Mouse (Mus musculus) neural tube, embryonic 10.5 days (tissue): Measurements from ENCODE around the gene Palld.

Experiments
- DNase-seq: peaks from one replicate; pipeline ENCODE4 v3.0.0-alpha.2; 2017; ENCODE audit warnings: low spot score; ENCODE audit errors: extremely low spot score

Palld gene

DNA sequence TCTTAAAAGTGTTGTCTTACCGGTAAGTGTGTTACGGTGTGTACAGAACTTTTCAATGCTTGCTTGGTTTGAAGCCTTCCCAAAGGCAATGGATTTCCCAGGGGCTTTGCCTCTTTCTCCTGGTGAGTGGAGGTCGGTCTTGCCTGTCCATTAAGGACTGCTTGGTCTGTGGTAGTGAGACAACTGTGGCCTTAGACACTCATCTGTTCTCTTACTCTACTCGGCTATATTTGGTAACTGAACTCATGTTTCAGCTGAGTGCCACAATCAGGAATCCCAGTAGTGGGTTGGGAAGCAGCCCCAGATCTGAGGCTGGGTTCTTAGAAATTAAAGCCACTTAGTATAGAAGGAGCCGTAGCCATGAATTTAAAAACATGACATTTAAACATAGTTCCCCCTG lies at the start of gene Palld:
TSS of gene Palld (minus strand) at position 170 of the 400 bp plus-strand sequence.
- no peak for DNase-seq

- DNase-seq = no peak
Measured at GRCm38 (mm10) chr8:61937576-61937975, 35.1 kb upstream of the Palld start.

GRCm38 (mm10) chr8:61933243-61933642 lies 30.8 kb upstream of the Palld start:
- no peak for DNase-seq

DNA sequence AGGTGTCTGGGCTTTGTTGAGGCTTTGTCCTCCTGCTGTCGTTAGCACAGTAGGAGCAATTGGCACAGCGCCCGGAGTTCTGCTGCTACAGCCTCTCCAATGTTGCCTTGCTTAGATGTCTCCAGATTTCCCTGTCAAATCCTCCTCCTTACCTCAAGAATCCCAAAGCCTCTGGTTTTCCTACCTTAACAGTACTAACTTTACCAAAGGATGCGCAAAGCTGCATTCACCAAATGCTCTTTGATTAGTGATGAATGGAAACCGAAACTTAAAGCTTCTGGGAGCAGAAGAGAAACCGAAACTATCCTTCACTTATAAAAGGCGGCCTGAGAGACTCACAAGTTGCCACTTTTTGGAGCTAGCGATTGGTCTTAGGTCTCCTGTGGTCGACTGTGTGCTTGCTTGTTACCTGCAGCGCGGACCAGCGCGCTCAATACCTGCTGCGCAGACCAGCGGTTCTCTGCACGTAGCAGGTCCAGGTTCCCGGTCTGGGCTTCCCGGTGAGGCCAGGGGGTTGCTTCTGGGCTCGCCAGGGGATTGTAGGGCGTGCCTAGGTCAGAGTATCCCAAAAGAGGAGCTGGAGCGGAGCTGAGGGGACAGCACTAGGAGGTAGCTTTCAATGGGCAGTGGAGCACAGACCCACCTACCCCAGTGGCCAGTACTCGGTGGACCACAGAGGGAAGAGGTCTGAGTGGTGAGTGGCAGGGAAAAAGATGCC lies 25.4 kb upstream of the Palld start, which contains the start of gene Ddx60:
TSS of gene Ddx60 (plus strand) at position 311 of the 718 bp plus-strand sequence.
- DNase-seq = peak; percentile 24

GRCm38 (mm10) chr8:61924518-61924917 lies 22.0 kb upstream of the Palld start:
- no peak for DNase-seq

- no peak for DNase-seq
Measured at GRCm38 (mm10) chr8:61921454-61922054, 19.1 kb upstream of the Palld start.

DNA sequence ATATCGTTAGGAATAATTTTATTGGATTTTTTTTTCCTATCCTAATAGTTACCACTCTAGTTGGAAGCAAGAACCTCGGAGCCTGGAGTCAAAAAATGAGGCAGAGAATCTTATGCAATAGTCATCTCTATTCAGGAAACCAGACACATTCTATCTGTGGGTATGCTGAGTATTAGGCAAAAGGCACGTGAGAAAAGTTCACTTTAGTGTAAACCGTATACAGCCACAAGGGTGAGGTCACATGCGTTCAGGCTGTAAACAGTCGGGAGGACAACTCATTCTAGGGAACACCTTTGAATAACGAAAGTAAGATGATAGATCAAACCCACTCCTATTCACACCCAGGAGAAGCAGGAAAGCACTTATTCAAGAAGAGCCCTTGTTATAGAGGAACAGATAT lies 17.9 kb upstream of the Palld start:
- no peak for DNase-seq

DNA sequence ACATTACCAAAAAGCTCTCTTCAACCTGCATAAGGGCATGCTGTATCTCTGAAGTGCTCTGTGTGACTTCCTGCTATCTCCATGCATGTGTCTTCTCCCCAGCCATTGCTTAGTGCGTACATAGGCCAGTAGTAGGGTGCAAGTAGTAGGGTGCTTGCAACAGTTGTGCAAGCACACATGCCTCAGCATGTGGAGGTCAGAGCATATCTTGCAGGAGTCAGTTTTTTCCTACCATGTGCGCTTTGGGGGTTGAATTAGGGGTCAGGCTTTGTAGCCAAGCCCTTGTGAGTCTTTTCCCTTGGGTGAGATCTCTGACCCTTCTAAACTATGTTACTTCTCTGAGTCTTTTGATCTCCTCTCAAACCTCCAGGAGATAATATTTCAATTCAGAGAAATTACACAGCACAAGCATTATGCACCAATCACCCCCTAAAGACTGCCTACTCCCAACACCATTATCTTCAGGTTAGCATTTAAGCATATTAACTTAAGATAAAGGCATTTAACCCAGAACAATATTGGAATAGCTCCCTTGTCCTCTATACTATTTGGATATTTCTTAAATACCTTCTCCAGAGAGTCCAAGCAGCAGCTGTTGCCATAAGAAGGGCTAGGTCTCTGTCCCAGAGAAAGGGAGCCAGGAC lies 16.8 kb upstream of the Palld start:
- no peak for DNase-seq

GRCm38 (mm10) chr8:61917287-61917686 lies 14.8 kb upstream of the Palld start:
- no peak for DNase-seq

- DNase-seq = no peak
Measured at GRCm38 (mm10) chr8:61913957-61914356, 11.5 kb upstream of the Palld start.

- no peak for DNase-seq
Measured at GRCm38 (mm10) chr8:61912817-61913216, 10.3 kb upstream of the Palld start.

DNA sequence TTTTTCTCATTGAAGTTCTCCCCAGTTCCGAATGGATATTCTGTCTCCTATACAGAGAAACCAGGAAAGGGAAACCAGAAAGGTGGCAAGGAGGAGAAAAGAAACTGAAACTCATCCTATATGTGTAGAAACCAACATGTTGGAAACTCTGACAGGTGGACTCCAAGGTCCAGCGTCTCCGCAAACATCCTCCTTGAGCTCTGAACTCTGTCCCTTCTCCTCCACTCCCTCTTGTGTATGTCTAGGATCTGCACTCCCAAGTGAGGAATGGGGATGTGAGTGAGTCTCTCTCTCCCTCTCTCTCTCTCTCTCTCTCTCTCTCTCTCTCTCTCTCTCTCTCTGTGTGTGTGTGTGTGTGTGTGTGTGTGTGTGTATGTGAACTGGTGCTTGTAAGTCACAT lies 6.8 kb upstream of the Palld start:
- no peak for DNase-seq

DNA sequence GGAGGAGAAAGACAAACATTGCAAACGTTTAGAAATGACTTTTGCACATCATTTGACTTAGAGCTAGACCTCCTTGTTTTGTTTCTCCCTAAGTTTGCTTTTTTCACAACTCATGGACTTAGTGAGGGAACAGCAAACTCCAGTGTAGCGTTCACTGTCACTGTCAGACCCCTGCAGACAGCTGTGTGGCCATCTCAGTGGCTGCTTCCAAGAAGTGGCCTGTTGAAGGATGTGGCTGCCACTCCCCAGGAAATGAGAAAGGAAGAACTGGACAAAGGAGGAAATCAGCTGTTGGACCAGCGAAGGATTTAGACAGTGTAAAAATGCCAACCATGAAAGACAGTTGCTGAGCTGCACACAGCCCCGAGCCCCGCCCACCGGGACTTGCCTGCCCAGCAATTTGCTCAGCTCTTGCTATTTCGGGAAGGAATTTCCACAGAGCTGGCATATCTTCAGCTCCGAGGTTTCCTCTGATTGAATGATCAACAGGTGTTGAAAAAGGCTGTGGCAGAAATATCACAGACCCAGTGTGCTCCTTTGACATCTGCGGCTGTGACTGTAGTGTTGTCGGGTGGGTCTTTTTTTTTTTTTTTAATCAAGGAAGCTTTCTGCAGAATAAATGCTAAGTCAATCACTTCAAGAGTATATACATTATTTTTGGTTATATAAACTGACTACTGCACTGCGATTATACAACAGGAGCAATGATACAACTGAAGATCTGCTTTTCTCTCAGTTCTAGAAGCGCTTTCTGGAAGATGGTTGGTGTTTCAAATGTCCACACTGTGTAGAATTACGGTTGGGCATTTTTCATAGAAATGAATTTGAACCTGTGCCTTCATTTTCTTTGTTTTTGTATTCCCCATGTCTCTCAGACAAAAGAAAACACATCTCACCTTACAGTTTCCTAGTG lies 6.1 kb upstream of the Palld start:
- no peak for DNase-seq

- no peak for DNase-seq
Measured at GRCm38 (mm10) chr8:61901028-61901717, 1.3 kb downstream of the Palld start.

DNA sequence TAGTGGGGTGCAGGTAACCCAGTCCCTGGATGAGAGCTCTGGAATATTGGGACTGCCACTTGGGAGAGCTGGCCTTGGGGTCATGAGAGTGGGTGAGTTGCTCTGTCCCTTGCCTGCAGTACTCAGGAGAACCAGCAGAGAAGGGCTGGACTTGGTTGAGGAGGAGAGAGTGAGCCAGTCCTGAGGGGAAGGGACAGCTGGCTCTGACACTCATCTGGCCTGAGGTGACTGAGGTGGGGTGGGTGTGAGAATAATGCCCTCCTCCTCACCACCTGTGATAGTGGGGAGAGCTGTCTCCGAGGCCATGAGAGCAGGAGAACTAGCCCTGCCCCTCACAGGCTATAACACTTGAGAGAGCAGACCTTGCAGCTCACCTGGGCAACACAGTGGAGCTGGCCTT lies 5.1 kb downstream of the Palld start:
- no peak for DNase-seq

GRCm38 (mm10) chr8:61896742-61897141 lies 5.7 kb downstream of the Palld start:
- no peak for DNase-seq

GRCm38 (mm10) chr8:61894062-61894461 lies 8.4 kb downstream of the Palld start:
- no peak for DNase-seq

GRCm38 (mm10) chr8:61877607-61878006 lies 24.9 kb downstream of the Palld start:
- no peak for DNase-seq

DNA sequence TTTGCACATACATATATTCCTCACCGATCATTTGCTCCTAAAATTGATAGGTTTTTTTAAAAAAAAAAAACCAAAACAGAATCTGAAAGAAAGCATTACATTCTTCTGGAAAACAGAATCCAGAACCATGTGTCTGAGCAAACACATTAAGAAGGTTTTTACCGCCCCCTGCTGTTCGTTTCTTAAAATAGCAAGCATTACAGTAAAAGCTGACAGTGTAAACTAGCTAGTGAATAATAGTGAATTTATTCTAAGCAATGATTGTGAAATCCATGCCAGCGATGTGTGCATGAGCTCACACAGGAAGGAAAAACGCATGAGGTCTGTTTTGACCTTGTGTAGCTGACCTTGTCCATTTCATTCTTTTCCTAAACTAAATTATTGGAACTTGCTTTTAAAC lies 27.2 kb downstream of the Palld start:
- DNase-seq = no peak

DNA sequence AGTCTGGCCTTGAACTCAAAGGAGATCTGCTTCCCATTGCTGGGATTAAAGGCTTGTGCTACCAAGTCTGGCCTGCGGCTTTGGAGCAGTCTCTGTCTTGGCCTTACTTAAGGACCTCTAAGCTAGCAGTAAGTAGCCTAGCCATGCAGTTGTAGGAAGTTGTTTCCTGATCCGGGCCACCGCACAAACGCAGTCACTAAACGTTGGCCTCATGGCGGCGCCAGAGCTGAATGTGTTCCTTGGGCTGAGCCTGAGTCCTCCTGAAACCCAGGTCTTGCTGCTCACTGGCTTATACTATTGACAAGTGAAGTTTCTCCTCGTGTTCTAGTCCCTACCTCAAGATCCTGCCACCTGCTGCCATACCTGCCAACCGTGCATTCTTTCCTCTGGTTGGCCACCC lies 28.5 kb downstream of the Palld start:
- no peak for DNase-seq

DNA sequence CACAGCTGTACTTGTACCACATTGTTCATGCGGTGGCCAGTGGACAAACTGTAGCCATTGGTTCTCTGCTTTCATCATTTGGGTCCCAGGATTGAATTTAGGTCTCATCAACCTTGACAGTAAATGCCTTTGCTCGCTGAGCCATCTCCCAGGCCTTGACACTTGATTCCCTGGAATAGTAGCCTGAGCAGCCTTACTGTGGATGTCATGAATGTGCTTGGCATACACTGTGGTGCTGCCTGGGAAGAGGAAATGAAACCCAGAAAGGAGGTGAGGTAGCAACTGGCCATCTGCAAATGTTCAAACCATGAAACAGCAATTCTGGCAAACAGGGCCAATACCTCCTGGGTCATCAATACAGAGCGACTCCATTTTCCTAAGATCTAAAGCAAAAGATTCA lies 34.0 kb downstream of the Palld start:
- DNase-seq = no peak
